Mouse (Mus musculus) adrenal gland (tissue): ENCODE data around the gene Sipa1.

Experiments
- intact Hi-C: fragments of 180-260 bp; cut with DNase I; formaldehyde crosslinking; loops from one replicate; pipeline ENCODE4 v1.15.1; 2025

Gene Sipa1

DNA sequence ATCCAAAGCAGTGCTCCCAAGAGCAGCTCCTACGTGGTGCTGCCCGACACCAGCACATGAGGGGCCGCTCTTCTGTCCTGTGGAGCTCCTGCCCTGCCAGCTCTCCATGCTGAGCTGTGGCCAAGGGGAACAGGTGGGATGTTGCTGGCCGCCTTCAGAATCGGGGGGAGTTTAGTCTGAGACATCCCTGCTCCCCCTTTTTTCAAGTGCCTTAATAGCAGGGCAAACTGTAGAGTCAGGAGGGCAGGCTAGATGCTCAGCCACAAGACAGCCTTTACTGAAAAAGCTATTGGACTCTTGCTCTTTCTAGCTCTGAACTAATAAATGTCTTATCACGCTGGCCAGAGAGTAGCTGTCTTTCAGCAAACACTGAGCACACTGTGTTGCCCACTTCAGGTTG, 15.7 kb downstream of the Sipa1 start:
- intact Hi-C loops: loop anchor here (5.0 kb wide), 1 partner anchor 130 kb away; no protein-coding TSS in a partner anchor

GRCm38 (mm10) chr19:5646731-5647330, 16.7 kb downstream of the Sipa1 start:
- intact Hi-C loops: loop anchor here (5.0 kb wide), 1 partner anchor 130 kb away; no protein-coding TSS in a partner anchor

- intact Hi-C loops: loop anchor here (5.0 kb wide), 1 partner anchor 132 kb away; no protein-coding TSS in a partner anchor
Measured at GRCm38 (mm10) chr19:5645280-5645679, 18.2 kb downstream of the Sipa1 start.

GRCm38 (mm10) chr19:5641641-5642040, 21.9 kb downstream of the Sipa1 start:
- intact Hi-C loops: no loop called here

DNA sequence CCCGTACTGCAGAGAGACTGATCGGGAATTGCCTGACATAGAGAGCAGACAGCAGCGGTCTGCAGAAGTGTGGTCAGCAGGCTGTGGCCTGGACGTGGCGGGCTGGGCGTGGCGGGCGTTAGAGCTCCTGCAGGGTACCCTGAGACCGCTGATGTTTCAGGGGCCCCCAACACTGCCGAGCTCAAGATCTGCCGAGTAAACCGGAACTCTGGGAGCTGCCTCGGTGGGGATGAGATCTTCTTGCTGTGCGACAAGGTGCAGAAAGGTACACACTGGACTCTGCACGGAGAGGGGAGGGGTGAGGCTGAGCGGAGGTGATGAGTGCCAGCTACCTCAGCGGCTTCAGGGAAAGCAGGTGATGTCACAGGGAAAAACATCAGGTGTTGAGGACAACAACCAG, 22.5 kb downstream of the Sipa1 start:
- intact Hi-C loops: no loop called here

- intact Hi-C loops: no loop called here
Measured at GRCm38 (mm10) chr19:5640339-5640738, 23.2 kb downstream of the Sipa1 start.

- intact Hi-C loops: no loop called here
Measured at GRCm38 (mm10) chr19:5638416-5639005, 25.0 kb downstream of the Sipa1 start.

GRCm38 (mm10) chr19:5637069-5638047, 26.1 kb downstream of the Sipa1 start, which contains the start of gene Rela:
TSS of gene Rela (plus strand) at chr19:5637483.
- intact Hi-C loops: no loop called here

- intact Hi-C loops: no loop called here
Measured at GRCm38 (mm10) chr19:5636571-5637041, 26.9 kb downstream of the Sipa1 start.

GRCm38 (mm10) chr19:5636036-5636570, 27.4 kb downstream of the Sipa1 start:
- intact Hi-C loops: no loop called here

GRCm38 (mm10) chr19:5632120-5632519, 31.4 kb downstream of the Sipa1 start:
- intact Hi-C loops: no loop called here

DNA sequence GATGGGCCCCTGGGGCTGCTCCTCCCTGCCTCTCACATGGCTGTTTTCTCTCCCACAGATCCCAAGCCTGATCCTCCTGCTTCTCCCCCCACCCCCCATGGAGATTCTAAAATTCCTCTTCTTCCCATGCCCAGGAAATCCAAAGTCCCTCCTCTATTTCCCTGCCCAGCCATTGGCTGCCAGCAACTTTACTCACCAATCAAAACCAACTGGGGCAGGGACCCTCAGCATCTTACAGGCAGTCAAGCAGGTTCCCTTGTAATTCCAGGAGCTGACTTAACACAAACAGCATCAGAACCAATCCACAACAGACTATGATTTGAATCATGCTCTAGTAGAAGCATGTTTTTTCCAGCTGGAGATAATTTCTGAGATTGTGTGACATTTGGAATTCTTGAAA, 33.6 kb downstream of the Sipa1 start:
- intact Hi-C loops: no loop called here

DNA sequence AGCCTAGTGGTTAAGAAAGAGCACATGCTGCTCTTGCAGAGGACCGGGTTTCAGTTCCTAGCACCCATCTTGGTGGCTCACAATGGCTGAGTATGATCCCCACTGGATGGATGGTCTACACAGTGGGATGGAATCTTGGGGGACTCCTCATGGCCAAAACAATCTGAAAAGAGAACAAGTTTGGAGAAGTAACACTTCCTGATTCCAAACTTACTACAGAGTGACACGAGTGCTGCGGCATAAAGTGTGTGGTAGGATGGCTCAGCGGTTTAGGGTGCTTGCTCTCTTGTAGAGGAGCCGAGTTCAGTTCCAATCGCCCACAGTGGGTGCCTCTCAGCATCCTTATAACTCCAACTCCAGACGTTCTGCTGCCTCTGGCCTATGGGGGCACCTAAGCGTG, 38.2 kb downstream of the Sipa1 start:
- intact Hi-C loops: no loop called here

- intact Hi-C loops: no loop called here
Measured at GRCm38 (mm10) chr19:5621884-5622283, 41.6 kb downstream of the Sipa1 start.

GRCm38 (mm10) chr19:5620007-5620406, 43.5 kb downstream of the Sipa1 start:
- intact Hi-C loops: no loop called here

DNA sequence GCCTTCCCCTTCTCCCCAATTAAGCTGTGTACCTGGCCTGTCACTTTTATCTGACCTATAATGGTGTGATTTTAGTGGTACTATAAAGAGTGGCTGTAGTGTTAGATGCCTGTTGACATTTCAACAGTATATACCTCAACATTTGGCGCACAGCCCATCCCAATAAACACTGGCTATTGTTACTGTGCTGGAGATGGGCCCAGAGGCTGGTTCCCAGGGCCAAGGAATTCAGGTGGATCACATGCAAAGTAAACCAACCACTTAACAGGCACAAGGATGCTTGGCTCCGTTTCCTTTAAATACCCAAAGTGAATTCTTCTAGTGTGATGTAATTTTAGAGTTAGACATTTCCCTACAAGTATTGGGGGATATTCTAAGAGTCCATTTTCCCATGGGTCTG, 48.6 kb downstream of the Sipa1 start:
- intact Hi-C loops: no loop called here

GRCm38 (mm10) chr19:5612762-5613411, 50.6 kb downstream of the Sipa1 start:
- intact Hi-C loops: no loop called here

GRCm38 (mm10) chr19:5611973-5612372, 51.5 kb downstream of the Sipa1 start:
- intact Hi-C loops: no loop called here

GRCm38 (mm10) chr19:5609547-5610404, 53.7 kb downstream of the Sipa1 start, which contains the start of gene Kat5:
TSS of gene Kat5 (minus strand) at chr19:5610237.
- intact Hi-C loops: no loop called here

GRCm38 (mm10) chr19:5609171-5609546, 54.3 kb downstream of the Sipa1 start:
- intact Hi-C loops: no loop called here
